Mouse (Mus musculus) lung, postnatal 0 days (tissue): ENCODE measurements around the gene Cd37.

Experiments
- CTCF ChIP-seq: IDR thresholded peaks from 2 replicates; pipeline ENCODE4 v1.5.1; 2016; ENCODE audit warnings: antibody characterized with exemption, mild to moderate bottlenecking
- EP300 ChIP-seq: IDR thresholded peaks from 2 replicates; pipeline ENCODE4 v1.6.1; 2016; ENCODE audit warnings: antibody characterized with exemption, mild to moderate bottlenecking, control low read depth

- TF ChIP-seq EP300 (no peak), CTCF (no peak)
Measured at GRCm38 (mm10) chr7:45262266-45262665, 23.4 kb upstream of the Cd37 start.
